Mouse (Mus musculus) limb, embryonic 11.5 days (tissue): ENCODE data around the gene Ttyh1. TPM values are rescaled to one million over a fixed set of nuclear protein-coding genes. Genes with fewer than 3 reads are reported as not detected.
A peak's percentile ranks its signal among the peaks of the same experiment; 100 is the strongest.

Source experiments
- ATAC-seq: fragments of 200-750 bp; cut with Nextera tagmentation; 2 replicates; pipeline ENCODE4 v1.8.0; 2017; ENCODE audit warnings: low read depth; ENCODE audit not compliant: insufficient number of reproducible peaks, low FRiP score, low TSS enrichment
- DNase-seq: peaks from one replicate; pipeline ENCODE4 v3.0.0-alpha.2; 2015; ENCODE audit warnings: low spot score
- H3K27ac ChIP-seq: fragments of 300-500 bp; sonication (generic); replicated peaks from 2 replicates; pipeline ENCODE4 v1.5.1; 2014; ENCODE audit warnings: low read depth, mild to moderate bottlenecking, low read length
- H3K27me3 ChIP-seq: fragments of 300-500 bp; sonication (generic); 2 replicates; pipeline ENCODE4 v1.6.1; 2014; ENCODE audit warnings: mild to moderate bottlenecking, low read length, mixed read lengths; ENCODE audit not compliant: control insufficient read depth, insufficient read depth
- H3K36me3 ChIP-seq: fragments of 300-500 bp; sonication (generic); 2 replicates; pipeline ENCODE4 v1.6.1; 2014; ENCODE audit warnings: mild to moderate bottlenecking, low read length, moderate library complexity, mixed read lengths; ENCODE audit not compliant: control insufficient read depth, insufficient read depth
- H3K4me1 ChIP-seq: fragments of 300-500 bp; sonication (generic); 2 replicates; pipeline ENCODE4 v1.6.1; 2014; ENCODE audit warnings: low read length, mixed read lengths; ENCODE audit not compliant: control insufficient read depth, insufficient read depth
- H3K4me2 ChIP-seq: fragments of 300-500 bp; sonication (generic); 2 replicates; pipeline ENCODE4 v1.6.1; 2014; ENCODE audit warnings: low read depth, mild to moderate bottlenecking, moderate library complexity; ENCODE audit not compliant: severe bottlenecking
- H3K4me3 ChIP-seq: fragments of 300-500 bp; sonication (generic); 2 replicates; pipeline ENCODE4 v1.5.1; 2014; ENCODE audit warnings: low read depth, low read length
- H3K9ac ChIP-seq: fragments of 300-500 bp; sonication (generic); 2 replicates; pipeline ENCODE4 v1.6.1; 2014; ENCODE audit warnings: mild to moderate bottlenecking, low read length
- H3K9me3 ChIP-seq: fragments of 300-500 bp; sonication (generic); 2 replicates; pipeline ENCODE4 v1.6.1; 2016; ENCODE audit warnings: low read length; ENCODE audit not compliant: control insufficient read depth
- WGBS: fragments of 180-500 bp; shearing (Covaris S2); extraction: QIAGEN DNeasy Blood & Tissue Kit; methylation state at CpG from one replicate; pipeline ENCODE4 v1.1.7; 2014; 5-methylcytosine and 5-hydroxymethylcytosine counted together
- polyA plus RNA-seq: library from polyadenylated mRNA; unstranded; fragments of >200 nt; fragmentation: Nextera tagmentation; extraction: Ambion mirVana; gene quantifications from 2 replicates; pipeline ENCODE4 v1.2.1, GENCODE M21; 2014

Ttyh1 gene
- polyA plus RNA-seq, 1 experiment from 2014 or later, result 1.4 TPM

- no peak for DNase-seq
- Histone ChIP-seq H3K27ac (peak overlapping the region; percentile 36; the same call in 1 of the 2 replicates), H3K27me3 (peaks cover 15% of the 10 kb centered on the region), H3K4me1 (peaks cover 7% of the 10 kb centered on the region; the same call in 1 of the 2 replicates), H3K36me3 (peaks cover 27% of the 10 kb centered on the region), H3K4me3 (peak overlapping the region; percentile 72), H3K9me3 (peaks cover 2% of the 10 kb centered on the region; the same call in 1 of the 2 replicates), H3K9ac (peak overlapping the region; percentile 55; the same call in 1 of the 2 replicates), H3K4me2 (peak overlapping the region; percentile 89)
- 27% methylated on average over 18 of the region's 18 CpGs for WGBS
- peak; percentile 1; the same call in 1 of the 2 replicates for ATAC-seq
These were observed 29.4 kb downstream of the Ttyh1 start for GRCm38 (mm10) chr7:4148341-4149208.

- H3K9me3 ChIP-seq, result peaks cover 2% of the 10 kb centered on the region; the same call in 1 of the 2 replicates
- peak overlapping the region; percentile 55 for H3K9ac ChIP-seq
- peaks cover 7% of the 10 kb centered on the region; the same call in 1 of the 2 replicates for H3K4me1 ChIP-seq
- H3K36me3 ChIP-seq, result peaks cover 24% of the 10 kb centered on the region
- ATAC-seq, result peak; percentile 58
- peak overlapping the region; percentile 36; the same call in 1 of the 2 replicates for H3K27ac ChIP-seq
- H3K4me3 ChIP-seq, result peak overlapping the region; percentile 72
- WGBS, result under 1% methylated on average over 64 of the region's 64 CpGs
- peak; percentile 74 for DNase-seq
- peak overlapping the region; percentile 89 for H3K4me2 ChIP-seq
- H3K27me3 ChIP-seq, result peaks cover 15% of the 10 kb centered on the region
These were observed 30.2 kb downstream of the Ttyh1 start for GRCm38 (mm10) chr7:4149209-4150054.

- Histone ChIP-seq H3K36me3 (peaks cover 17% of the 10 kb centered on the region), H3K9ac (peak within 1 kb of the TSS; percentile 55), H3K27me3 (peaks cover 15% of the 10 kb centered on the region), H3K4me1 (peaks cover 7% of the 10 kb centered on the region; the same call in 1 of the 2 replicates), H3K4me3 (peak within 1 kb of the TSS; percentile 72), H3K9me3 (peaks cover 2% of the 10 kb centered on the region; the same call in 1 of the 2 replicates), H3K27ac (peak within 1 kb of the TSS; percentile 36; the same call in 1 of the 2 replicates), H3K4me2 (peak within 1 kb of the TSS; percentile 89)
- no peak for DNase-seq
- peak; percentile 38; the same call in 1 of the 2 replicates for ATAC-seq
- 2% methylated on average over 14 of the region's 14 CpGs for WGBS
These were observed 30.9 kb downstream of the Ttyh1 start, which contains the start of gene Leng9 for GRCm38 (mm10) chr7:4150059-4150541. Leng9 (minus strand) TSS chr7:4150374.

- Histone ChIP-seq H3K27me3 (peaks cover 15% of the 10 kb centered on the region), H3K4me3 (no peak overlapping the region), H3K4me1 (peaks cover 7% of the 10 kb centered on the region; the same call in 1 of the 2 replicates), H3K9me3 (peaks cover 2% of the 10 kb centered on the region; the same call in 1 of the 2 replicates), H3K36me3 (peaks cover 12% of the 10 kb centered on the region; the same call in 1 of the 2 replicates), H3K9ac (no peak overlapping the region), H3K27ac (no peak overlapping the region), H3K4me2 (peak overlapping the region; percentile 89; the same call in 1 of the 2 replicates)
- 9% methylated on average over 14 of the region's 14 CpGs for WGBS
- ATAC-seq (no peak), DNase-seq (no peak)
These were observed 31.6 kb downstream of the Ttyh1 start for GRCm38 (mm10) chr7:4150811-4151221.

- Histone ChIP-seq H3K36me3 (peaks cover 7% of the 10 kb centered on the region; the same call in 1 of the 2 replicates), H3K4me3 (no peak overlapping the region), H3K9ac (no peak overlapping the region), H3K27ac (no peak overlapping the region), H3K27me3 (peaks cover 15% of the 10 kb centered on the region), H3K9me3 (peaks cover 2% of the 10 kb centered on the region; the same call in 1 of the 2 replicates), H3K4me2 (no peak overlapping the region), H3K4me1 (peaks cover 7% of the 10 kb centered on the region; the same call in 1 of the 2 replicates)
- 14% methylated on average over 22 of the region's 22 CpGs for WGBS
- DNase-seq, result no peak
- ATAC-seq, result no peak
These were observed 32.0 kb downstream of the Ttyh1 start for GRCm38 (mm10) chr7:4151241-4151640.

GRCm38 (mm10) chr7:4154356-4154755 lies 35.1 kb downstream of the Ttyh1 start:
- 83% methylated on average over 5 of the region's 5 CpGs for WGBS
- peaks cover 7% of the 10 kb centered on the region; the same call in 1 of the 2 replicates for H3K4me1 ChIP-seq
- no peaks in the 10 kb centered on the region for H3K36me3 ChIP-seq
- H3K27ac ChIP-seq, result no peak overlapping the region
- H3K27me3 ChIP-seq, result peaks cover 15% of the 10 kb centered on the region
- ATAC-seq (no peak), DNase-seq (no peak)
- H3K4me2 ChIP-seq, result no peak overlapping the region
- H3K9me3 ChIP-seq, result peaks cover 2% of the 10 kb centered on the region; the same call in 1 of the 2 replicates
- no peak overlapping the region for H3K9ac ChIP-seq
- H3K4me3 ChIP-seq, result no peak overlapping the region

- DNase-seq (no peak), ATAC-seq (no peak)
- Histone ChIP-seq H3K36me3 (no peaks in the 10 kb centered on the region), H3K9me3 (peaks cover 2% of the 10 kb centered on the region; the same call in 1 of the 2 replicates), H3K4me1 (peaks cover 4% of the 10 kb centered on the region; the same call in 1 of the 2 replicates), H3K4me3 (no peak overlapping the region), H3K27me3 (peaks cover 15% of the 10 kb centered on the region), H3K9ac (no peak overlapping the region), H3K4me2 (no peak overlapping the region), H3K27ac (no peak overlapping the region)
- 50% methylated on average over 4 of the region's 4 CpGs for WGBS
These were observed 35.8 kb downstream of the Ttyh1 start for GRCm38 (mm10) chr7:4154976-4155375.
